Mouse (Mus musculus) embryonic fibroblast, embryonic 13.5 days (primary cell): ENCODE measurements around the gene Mt1. TPM values are rescaled to one million over a fixed set of nuclear protein-coding genes. Genes with fewer than 3 reads are reported as not detected.

Source experiments
- H3K27ac ChIP-seq: 2 replicates; pipeline ENCODE4 v1.5.1; 2012; ENCODE audit warnings: low read length, control low read depth, inconsistent platforms; ENCODE audit not compliant: insufficient read depth
- H3K4me1 ChIP-seq: 2 replicates; pipeline ENCODE4 v1.6.1; 2011; ENCODE audit warnings: low read length; ENCODE audit not compliant: control insufficient read depth, insufficient read depth
- H3K4me3 ChIP-seq: 2 replicates; pipeline ENCODE4 v1.5.1; 2011; ENCODE audit warnings: mild to moderate bottlenecking, control low read depth, low read length; ENCODE audit not compliant: insufficient read depth
- CTCF ChIP-seq: IDR thresholded peaks from 2 replicates; pipeline ENCODE4 v1.5.1; 2011; ENCODE audit warnings: mild to moderate bottlenecking, control low read depth, low read length, moderate library complexity, borderline replicate concordance; ENCODE audit not compliant: insufficient read depth
- POLR2A ChIP-seq: IDR thresholded peaks from 2 replicates; pipeline ENCODE4 v1.6.1; 2011; ENCODE audit warnings: low read depth, mild to moderate bottlenecking, control low read depth, low read length, moderate library complexity
- polyA plus RNA-seq: library from polyadenylated mRNA; stranded (reverse); fragments of >200 nt; gene quantifications from 2 replicates; pipeline ENCODE4 v1.2.4, GENCODE M21; 2011; ENCODE audit warnings: low read depth; ENCODE audit not compliant: missing spikeins, insufficient read length

The Mt1 gene
- polyA plus RNA-seq, 1 experiment = 525 TPM

DNA sequence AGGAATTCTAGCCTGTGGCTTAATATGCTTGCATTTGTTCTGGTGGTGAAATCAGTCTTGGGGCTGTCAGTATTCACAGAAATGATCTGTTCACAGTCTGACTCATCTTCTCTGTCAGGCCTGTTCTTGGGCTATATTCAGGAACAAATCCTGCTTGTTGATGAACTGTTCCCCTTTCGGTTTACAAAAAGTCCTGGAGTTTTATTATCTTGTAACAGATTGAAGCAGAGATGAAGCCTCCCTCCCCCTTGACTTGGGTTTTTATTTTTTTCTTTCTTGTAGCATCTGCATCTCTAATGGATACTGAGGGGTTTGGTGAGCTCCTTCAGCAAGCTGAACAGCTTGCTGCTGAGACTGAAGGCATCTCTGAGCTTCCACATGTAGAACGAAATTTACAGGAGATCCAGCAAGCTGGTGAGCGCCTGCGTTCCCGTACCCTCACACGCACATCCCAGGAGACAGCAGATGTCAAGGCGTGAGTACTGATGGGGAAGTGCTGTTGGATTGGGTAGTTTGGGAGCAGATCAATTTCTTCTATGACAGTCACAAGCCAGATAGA, 48.6 kb downstream of the Mt1 start:
- TF ChIP-seq CTCF (no peak), POLR2A (no peak)
- Histone ChIP-seq H3K4me1 (peaks cover 6% of the 10 kb centered on the region), H3K4me3 (no peak overlapping the region), H3K27ac (peak overlapping the region; percentile 80)

Other genes with a start within 250 kb of the Mt1 start
- gene Amfr, start 166.2 kb upstream of the Mt1 start, polyA plus RNA-seq = 91.0 and 96.3 TPM in 2 replicates
- 108 and 120 TPM in 2 replicates for gene Nudt21, start 142.1 kb upstream of the Mt1 start, polyA plus RNA-seq
- gene Ogfod1, start 141.9 kb upstream of the Mt1 start, polyA plus RNA-seq = 23.1 and 27.8 TPM in 2 replicates
- gene Bbs2, start 80.2 kb upstream of the Mt1 start, polyA plus RNA-seq = 4.7 and 8.7 TPM in 2 replicates
- gene Mt4, start 41.9 kb upstream of the Mt1 start, polyA plus RNA-seq = not detected in 2 replicates
- 3.3 TPM in 1 of 2 replicates, not detected in the other for gene Mt3, start 26.5 kb upstream of the Mt1 start, polyA plus RNA-seq
- gene Mt2, start 6.4 kb upstream of the Mt1 start, polyA plus RNA-seq = 199 and 340 TPM in 2 replicates
- 58.2 and 65.0 TPM in 2 replicates for gene Nup93, start 35.5 kb downstream of the Mt1 start, polyA plus RNA-seq
- 0.13 TPM in 1 of 2 replicates, not detected in the other for gene Slc12a3, start 150.1 kb downstream of the Mt1 start, polyA plus RNA-seq
- gene Herpud1, start 207.4 kb downstream of the Mt1 start, polyA plus RNA-seq = 93.3 and 103 TPM in 2 replicates